Mouse (Mus musculus) hindbrain, embryonic 14.5 days (tissue): Measurements from ENCODE around the gene Srrm1. TPM values are rescaled to one million over a fixed set of nuclear protein-coding genes. Genes with fewer than 3 reads are reported as not detected.
"Not testable (repeated sequence)": the region's sequence is repeated elsewhere in the genome, so short reads cannot be mapped to it uniquely, and the experiment has no call there.

Experiments used
- ATAC-seq: fragments of 200-750 bp; cut with Nextera tagmentation; 2 replicates; pipeline ENCODE4 v1.8.0; 2017; ENCODE audit warnings: moderate number of reproducible peaks, mild to moderate bottlenecking, moderate TSS enrichment, moderate library complexity; ENCODE audit not compliant: low FRiP score
- DNase-seq: peaks from one replicate; pipeline ENCODE4 v3.0.0-alpha.2; 2015; ENCODE audit warnings: low spot score
- H3K27ac ChIP-seq: fragments of 300-500 bp; sonication (generic); 2 replicates; pipeline ENCODE4 v1.5.1; 2014; ENCODE audit warnings: mild to moderate bottlenecking, moderate library complexity
- H3K27me3 ChIP-seq: fragments of 300-500 bp; sonication (generic); 2 replicates; pipeline ENCODE4 v1.6.1; 2014; ENCODE audit warnings: mild to moderate bottlenecking, low read length, mixed read lengths; ENCODE audit not compliant: control insufficient read depth, insufficient read depth
- H3K36me3 ChIP-seq: fragments of 300-500 bp; sonication (generic); replicated peaks from 2 replicates; pipeline ENCODE4 v1.6.1; 2014; ENCODE audit not compliant: control insufficient read depth, insufficient read depth
- H3K4me1 ChIP-seq: fragments of 300-500 bp; sonication (generic); replicated peaks from 2 replicates; pipeline ENCODE4 v1.6.1; 2014; ENCODE audit warnings: antibody characterized with exemption, low read length, mixed read lengths; ENCODE audit not compliant: control insufficient read depth, insufficient read depth
- H3K4me2 ChIP-seq: fragments of 300-500 bp; sonication (generic); replicated peaks from 2 replicates; pipeline ENCODE4 v1.6.1; 2014; ENCODE audit warnings: mild to moderate bottlenecking, moderate library complexity
- H3K4me3 ChIP-seq: fragments of 300-500 bp; sonication (generic); replicated peaks from 2 replicates; pipeline ENCODE4 v1.5.1; 2014; ENCODE audit warnings: mild to moderate bottlenecking, low read length
- H3K9ac ChIP-seq: fragments of 300-500 bp; sonication (generic); 2 replicates; pipeline ENCODE4 v1.6.1; 2014
- H3K9me3 ChIP-seq: fragments of 300-500 bp; sonication (generic); 2 replicates; pipeline ENCODE4 v1.6.1; 2016; ENCODE audit warnings: low read length; ENCODE audit not compliant: control insufficient read depth
- WGBS: fragments of 180-500 bp; shearing (Covaris S2); extraction: QIAGEN DNeasy Blood & Tissue Kit; methylation state at CpG from one replicate; pipeline ENCODE4 v1.1.7; 2014; 5-methylcytosine and 5-hydroxymethylcytosine counted together
- polyA plus RNA-seq: library from polyadenylated mRNA; unstranded; fragments of >200 nt; fragmentation: Nextera tagmentation; extraction: Ambion mirVana; gene quantifications from 2 replicates; pipeline ENCODE4 v1.2.1, GENCODE M21; 2014

Srrm1 gene
- polyA plus RNA-seq, 1 experiment from 2014 or later: 146 TPM

DNA sequence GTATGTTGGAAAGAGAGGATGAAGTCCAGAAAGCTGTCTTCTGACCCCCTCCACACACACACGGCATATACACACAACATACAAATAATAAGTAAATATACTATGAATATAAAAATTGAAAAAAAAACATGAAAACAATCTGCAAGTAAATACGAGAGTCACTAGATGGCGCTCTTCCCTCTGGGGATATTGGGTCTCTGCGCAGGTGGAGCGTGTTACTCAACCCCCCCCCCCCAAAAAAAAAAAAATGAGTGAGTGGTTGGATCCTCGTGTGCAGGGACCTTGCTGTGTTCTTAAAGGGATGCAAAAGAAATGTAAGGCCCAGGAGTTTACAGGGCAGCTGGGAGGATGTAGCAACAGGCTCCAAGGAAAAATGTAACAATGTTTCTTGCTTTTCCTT lies 5.6 kb upstream of the Srrm1 start:
- ATAC-seq (no peak), DNase-seq (peak; percentile 63)
- no peaks in the 10 kb centered on the region for H3K27me3 ChIP-seq
- H3K36me3 ChIP-seq: no peaks in the 10 kb centered on the region
- no peak overlapping the region for H3K4me2 ChIP-seq
- no peaks in the 10 kb centered on the region for H3K9me3 ChIP-seq
- H3K4me1 ChIP-seq: peaks cover 8% of the 10 kb centered on the region
- WGBS: 2% methylated on average over 6 of the region's 6 CpGs
- no peak overlapping the region for H3K27ac ChIP-seq
- no peak overlapping the region for H3K4me3 ChIP-seq
- no peak overlapping the region for H3K9ac ChIP-seq

DNA sequence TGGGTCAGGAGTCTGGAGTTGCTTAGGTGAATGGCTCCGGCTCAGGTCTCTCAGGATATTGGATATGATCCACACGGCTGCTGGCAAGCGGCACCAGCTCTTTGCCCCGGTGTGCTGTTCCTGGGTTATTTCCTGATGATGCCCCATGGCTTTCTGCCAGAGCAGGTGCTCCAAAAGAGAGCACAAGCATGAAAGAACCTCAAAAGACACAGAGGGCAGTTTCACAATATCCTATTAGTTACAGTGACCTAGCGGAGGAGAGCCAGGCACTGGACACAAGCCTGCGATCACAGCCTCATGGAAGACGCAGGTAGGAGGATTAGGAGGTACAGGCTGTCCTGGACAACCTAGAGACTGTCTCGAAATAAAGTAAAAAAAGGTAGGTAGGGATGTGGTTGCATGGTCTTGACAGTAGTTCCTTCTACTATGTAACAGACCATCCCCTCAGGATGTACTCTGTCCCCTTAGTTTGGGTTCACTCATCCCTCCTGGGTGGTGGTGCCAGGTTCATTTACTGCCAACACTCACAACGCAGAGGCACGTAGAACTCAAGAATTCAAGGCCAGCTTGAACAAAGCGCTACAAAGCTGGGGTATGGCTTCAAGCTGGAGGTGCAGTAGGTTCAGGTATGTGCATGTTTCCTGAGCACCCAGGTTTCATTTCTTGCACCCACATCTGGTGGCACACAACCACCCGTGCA lies 4.2 kb upstream of the Srrm1 start:
- H3K27ac ChIP-seq: no peak overlapping the region
- H3K27me3 ChIP-seq: no peaks in the 10 kb centered on the region
- no peak for ATAC-seq
- H3K9ac ChIP-seq: no peak overlapping the region
- H3K4me1 ChIP-seq: peaks cover 8% of the 10 kb centered on the region
- H3K9me3 ChIP-seq: no peaks in the 10 kb centered on the region
- H3K36me3 ChIP-seq: no peaks in the 10 kb centered on the region
- no peak overlapping the region for H3K4me3 ChIP-seq
- 88% methylated on average over 12 of the region's 12 CpGs for WGBS
- no peak overlapping the region for H3K4me2 ChIP-seq
- no peak for DNase-seq

DNA sequence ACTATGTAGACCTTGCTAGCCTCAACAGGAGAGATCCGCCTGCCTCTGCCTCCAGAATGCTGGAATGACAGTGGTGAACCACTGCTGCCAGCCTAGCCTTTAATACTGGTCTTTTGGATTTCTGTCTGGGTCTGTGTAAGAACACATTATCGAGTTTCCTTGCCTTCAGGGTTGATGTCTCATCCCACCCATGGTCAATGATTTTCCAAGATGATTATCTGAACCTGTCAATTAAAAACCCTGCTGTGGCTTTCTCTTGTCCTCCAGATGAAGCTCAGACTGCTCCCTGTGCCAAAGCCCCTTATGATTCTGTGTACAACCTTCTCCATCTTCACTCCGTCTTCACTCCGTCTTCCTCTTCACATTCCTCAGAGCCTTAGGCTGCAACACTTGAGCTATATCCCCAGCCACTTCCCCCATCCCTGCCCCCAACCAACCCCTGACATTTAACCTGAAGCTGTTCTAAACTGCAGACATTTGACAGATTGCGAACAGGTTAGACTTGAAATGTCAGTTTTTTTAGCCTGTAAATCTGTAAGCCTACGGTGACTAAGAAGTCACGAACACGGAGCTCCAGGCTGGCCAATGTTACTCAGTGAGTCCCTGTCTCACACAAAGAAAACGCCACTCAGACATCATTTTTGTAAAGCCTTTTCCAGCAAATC lies 2.9 kb upstream of the Srrm1 start:
- Histone ChIP-seq H3K27me3 (no peaks in the 10 kb centered on the region), H3K27ac (no peak overlapping the region), H3K4me2 (no peak overlapping the region), H3K4me3 (no peak overlapping the region), H3K36me3 (no peaks in the 10 kb centered on the region), H3K4me1 (peaks cover 18% of the 10 kb centered on the region), H3K9me3 (no peaks in the 10 kb centered on the region), H3K9ac (no peak overlapping the region)
- ATAC-seq (no peak), DNase-seq (no peak)
- 85% methylated on average over 9 of the region's 9 CpGs for WGBS

DNA sequence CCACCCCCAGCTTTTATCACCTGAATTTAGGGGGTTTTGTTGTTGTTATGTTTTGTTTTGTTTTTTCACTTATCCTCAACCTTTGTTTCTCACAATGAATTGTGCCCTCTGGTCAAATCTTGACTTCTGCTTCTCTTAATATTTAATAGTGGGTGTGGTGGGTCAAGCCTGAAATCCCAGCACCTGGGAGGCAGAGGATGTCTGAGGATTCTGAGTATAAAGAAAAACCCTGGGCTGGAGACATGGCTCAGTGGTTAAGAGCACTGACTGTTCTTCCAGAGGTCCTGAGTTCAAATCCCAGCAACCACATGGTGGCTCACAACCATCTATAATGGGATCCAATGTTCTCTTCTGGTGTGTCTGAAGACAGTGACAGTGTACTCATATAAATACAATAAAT lies 1.6 kb upstream of the Srrm1 start:
- H3K4me2 ChIP-seq, ATAC-seq, H3K4me3 ChIP-seq, H3K27me3 ChIP-seq, H3K9me3 ChIP-seq, DNase-seq, H3K9ac ChIP-seq, H3K36me3 ChIP-seq: not testable (repeated sequence)
- Histone ChIP-seq H3K4me1 (peaks cover 18% of the 10 kb centered on the region), H3K27ac (peak overlapping the region; percentile 97)

DNA sequence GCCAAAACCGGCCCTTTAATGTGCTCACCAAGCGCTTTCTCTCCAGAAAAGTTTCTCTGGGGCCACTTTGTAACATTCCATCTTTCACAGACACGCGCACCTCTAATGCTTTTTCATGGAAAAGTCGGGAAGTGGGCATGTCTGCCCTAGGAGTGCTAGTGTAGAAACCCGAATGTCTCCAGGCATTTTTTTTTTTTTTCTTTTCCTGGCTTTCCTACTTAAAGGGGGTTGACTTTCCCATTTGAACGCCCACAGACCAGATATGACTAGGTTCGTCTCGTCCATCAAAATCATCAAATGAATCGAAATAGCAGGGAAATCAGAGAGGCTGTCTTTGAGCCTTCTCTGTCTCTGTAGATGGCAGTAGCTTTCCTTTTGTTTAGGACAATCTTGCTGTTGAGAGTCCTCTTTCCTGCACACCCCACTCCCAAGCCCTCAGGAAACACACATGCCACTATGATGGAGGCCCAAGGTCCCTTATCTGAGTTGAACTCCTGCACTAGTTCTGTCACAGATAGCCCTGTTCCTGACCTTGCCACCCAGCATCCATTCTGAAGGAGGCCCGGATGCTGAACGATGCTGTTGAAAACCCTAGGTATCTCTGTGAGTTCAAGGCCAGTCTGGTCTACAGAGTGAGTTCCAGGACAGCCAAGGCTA lies 801 bp upstream of the Srrm1 start:
- peak overlapping the region; percentile 65 for H3K9ac ChIP-seq
- H3K27ac ChIP-seq: peak overlapping the region; percentile 97
- WGBS: 23% methylated on average over 12 of the region's 12 CpGs
- ATAC-seq: no peak
- H3K4me3 ChIP-seq: peak overlapping the region; percentile 99
- peak overlapping the region; percentile 63 for H3K4me2 ChIP-seq
- peaks cover 18% of the 10 kb centered on the region for H3K4me1 ChIP-seq
- no peaks in the 10 kb centered on the region for H3K9me3 ChIP-seq
- DNase-seq: peak; percentile 24
- H3K27me3 ChIP-seq: no peaks in the 10 kb centered on the region
- H3K36me3 ChIP-seq: no peaks in the 10 kb centered on the region

DNA sequence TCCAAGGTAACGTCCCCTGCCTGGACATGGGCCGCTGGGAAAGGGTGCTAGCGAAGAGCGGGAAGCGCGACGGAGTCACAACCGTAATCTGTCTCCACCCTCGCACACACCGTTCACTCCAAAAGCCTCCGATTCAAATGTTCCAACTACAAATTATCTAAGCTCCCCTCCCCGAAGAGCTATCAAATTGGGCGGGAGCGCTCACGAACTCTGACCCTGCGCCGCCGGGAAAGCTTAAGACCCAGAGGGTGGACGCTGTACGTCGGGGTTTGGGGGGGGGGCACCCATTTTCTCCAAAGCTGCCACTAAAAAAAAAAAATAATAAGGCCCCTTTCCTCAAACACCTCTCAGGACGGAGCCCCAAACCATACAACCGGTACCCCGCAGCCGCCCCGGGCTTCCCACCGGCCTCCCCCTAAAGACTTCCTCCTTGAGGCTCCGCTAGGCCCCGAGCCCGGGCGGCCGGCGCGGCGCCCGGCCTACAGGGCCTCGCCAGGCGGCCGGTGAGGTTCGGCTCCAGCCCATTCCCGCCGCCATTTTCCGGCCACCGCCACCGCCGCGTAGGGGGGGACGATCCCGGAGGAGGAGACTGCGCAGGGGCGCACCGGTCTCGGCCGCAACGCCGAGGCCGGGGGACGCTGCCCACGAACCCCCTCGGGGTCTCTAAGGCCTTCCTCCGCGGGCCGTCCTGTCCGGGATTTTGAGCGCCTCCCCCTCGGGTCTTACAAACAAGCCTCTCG lies 625 bp downstream of the Srrm1 start:
- peak overlapping the region; percentile 67 for H3K4me2 ChIP-seq
- ATAC-seq (peak; percentile 25), DNase-seq (no peak)
- peak overlapping the region; percentile 98 for H3K9ac ChIP-seq
- H3K36me3 ChIP-seq: no peaks in the 10 kb centered on the region
- WGBS: under 1% methylated on average over 63 of the region's 67 CpGs
- peak overlapping the region; percentile 97 for H3K27ac ChIP-seq
- peaks cover 18% of the 10 kb centered on the region for H3K4me1 ChIP-seq
- no peaks in the 10 kb centered on the region for H3K9me3 ChIP-seq
- peak overlapping the region; percentile 99 for H3K4me3 ChIP-seq
- H3K27me3 ChIP-seq: no peaks in the 10 kb centered on the region

DNA sequence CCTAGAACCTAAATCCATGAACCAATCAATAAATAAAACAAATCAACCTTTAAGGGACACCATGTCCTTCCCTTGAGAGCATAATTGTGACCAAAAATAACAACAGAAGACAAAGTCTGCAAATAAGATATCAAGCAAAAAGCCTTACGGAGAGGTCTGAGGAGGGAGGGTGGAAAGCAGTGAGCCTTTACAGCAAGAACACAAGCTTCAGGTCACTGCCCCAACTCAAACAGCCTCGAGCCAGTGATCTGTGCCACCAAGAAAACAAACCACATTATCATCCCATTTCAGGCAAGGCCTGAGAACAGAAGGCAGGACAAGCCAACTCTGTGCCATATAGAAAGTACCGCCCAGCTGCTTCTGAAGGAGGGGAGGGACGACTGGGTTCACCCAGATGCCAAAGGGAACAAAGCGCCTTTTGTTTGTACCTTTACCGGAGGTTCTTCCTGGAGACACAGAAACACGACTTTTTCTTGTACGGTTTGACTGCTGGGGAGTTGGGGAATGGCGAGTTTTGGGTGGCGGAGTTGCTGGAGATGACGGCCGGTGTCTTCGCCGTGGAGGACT lies 15.7 kb downstream of the Srrm1 start:
- H3K9ac ChIP-seq: no peak overlapping the region
- no peak overlapping the region for H3K27ac ChIP-seq
- ATAC-seq (no peak), DNase-seq (no peak)
- WGBS: 71% methylated on average over 14 of the region's 14 CpGs
- no peak overlapping the region for H3K4me3 ChIP-seq
- no peaks in the 10 kb centered on the region for H3K4me1 ChIP-seq
- H3K4me2 ChIP-seq: no peak overlapping the region
- H3K36me3 ChIP-seq: peaks cover 98% of the 10 kb centered on the region
- no peaks in the 10 kb centered on the region for H3K27me3 ChIP-seq
- H3K9me3 ChIP-seq: no peaks in the 10 kb centered on the region

DNA sequence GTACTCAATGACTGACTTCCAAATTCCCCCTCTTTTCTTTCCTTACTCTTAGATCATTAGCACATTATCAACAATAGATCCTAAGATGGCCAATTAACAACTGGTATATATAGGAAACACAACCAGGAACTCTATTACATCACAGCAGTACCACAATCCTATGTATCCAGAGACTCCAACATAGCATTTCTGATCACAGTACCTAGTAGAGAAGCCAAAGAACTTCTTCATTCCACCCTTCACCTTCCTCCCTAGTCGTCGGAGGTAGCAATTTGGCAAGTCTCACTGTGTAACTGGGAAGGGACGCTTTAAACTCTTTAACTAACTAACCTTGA lies 17.1 kb downstream of the Srrm1 start:
- ATAC-seq: no peak
- H3K9ac ChIP-seq: no peak overlapping the region
- no peak for DNase-seq
- H3K36me3 ChIP-seq: peaks cover 98% of the 10 kb centered on the region
- H3K4me3 ChIP-seq: no peak overlapping the region
- H3K9me3 ChIP-seq: no peaks in the 10 kb centered on the region
- no peaks in the 10 kb centered on the region for H3K27me3 ChIP-seq
- H3K4me1 ChIP-seq: no peaks in the 10 kb centered on the region
- H3K4me2 ChIP-seq: no peak overlapping the region
- no peak overlapping the region for H3K27ac ChIP-seq
- 91% methylated on average over 3 of the region's 3 CpGs for WGBS
